Mouse (Mus musculus): ENCODE measurements at regions not wholly inside any gene's neighbourhood (a gene's known extent, or its start where the extent isn't known, plus 50 kb on each side); places are given as distances from the start of the nearest gene placed in this dataset.

GRCm38 (mm10) chr13:44453131-44453530 is 276.1 kb upstream of the Jarid2 start:
- TF ChIP-seq CTCF (IDR thresholded peaks at IDR 0.05; ENCODE audit: extremely low read depth, insufficient read length, insufficient replicate concordance, low read depth, low read length) (no peak), POLR2A (IDR thresholded peaks at IDR 0.05; ENCODE audit: low read depth, low read length) (no peak)

All from small intestine, adult 2 months (tissue).